Mouse (Mus musculus): Measurements from ENCODE around the gene Cdh6.

The Cdh6 gene

DNA sequence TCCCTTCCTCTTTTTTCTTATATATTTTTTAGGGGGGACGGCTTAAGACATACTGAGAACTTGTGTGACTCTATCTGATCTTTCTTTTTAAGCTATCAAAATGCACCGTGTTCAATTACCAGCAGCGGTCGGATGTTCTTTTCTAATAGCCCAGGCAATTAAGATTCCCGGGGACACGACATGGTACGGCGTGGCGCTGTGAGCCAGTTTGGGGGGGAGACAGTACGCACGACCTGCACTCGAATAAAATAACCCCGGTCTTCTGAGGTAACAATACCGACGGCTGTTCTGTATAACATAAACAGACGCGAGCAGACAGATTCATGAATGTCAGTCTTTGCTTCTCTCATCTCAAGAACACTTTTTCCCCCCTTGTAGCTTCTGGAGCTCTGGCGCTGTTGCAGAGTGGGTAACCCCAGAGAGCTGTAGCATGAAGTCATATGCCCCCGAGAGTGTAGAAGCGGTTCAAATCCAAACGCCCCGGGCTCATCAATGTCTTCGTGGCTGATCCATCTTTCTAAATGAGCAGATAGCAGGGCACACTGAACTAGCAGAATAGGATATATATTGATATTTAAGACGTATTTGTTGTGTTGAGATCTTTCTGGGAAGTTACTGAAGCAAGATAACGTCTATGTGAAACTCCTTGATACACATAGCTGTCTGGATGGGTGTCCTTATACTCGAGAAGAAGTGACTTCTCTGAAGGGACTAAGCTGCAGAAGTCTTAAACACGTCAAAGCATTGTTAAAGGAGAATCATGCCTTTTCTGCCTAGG lies 554 bp upstream of the Cdh6 start:
- TF ChIP-seq GATA4 (IDR thresholded peaks at IDR 0.05; ENCODE audit: insufficient replicate concordance, low read length): no peak

DNA sequence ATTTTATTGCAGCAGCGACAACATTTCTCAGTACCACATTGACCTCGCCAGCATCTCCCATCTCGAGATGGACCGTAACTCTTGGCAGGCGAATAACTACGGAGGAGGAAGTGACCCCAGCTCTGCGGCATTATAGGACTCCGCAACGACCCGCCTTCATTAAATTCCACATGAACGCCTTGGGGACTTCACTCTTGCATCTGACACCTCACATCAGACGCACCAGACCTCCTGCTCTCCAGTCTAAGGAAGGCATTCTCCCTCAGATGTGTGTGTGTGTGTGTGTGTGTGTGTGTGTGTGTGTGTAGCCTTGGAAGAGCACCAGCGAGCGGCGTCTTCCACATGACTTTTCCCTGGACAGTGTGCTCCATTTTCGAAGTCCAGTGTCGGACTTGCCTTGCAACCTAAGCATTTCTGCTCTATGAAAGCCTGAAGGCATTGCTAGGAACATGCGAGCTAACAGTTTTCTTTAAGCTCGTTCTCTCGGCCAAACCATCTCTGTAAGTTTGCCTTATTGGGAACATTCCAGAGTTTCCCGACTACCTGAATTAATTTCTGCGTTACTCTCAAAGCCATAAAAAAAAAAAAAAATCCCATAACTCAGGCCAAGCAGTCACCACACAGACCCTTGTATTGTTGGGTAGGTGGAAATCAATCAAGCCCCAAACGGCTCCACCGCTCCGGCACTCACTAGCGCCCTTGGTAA lies 957 bp downstream of the Cdh6 start:
- TF ChIP-seq GATA4 (IDR thresholded peaks at IDR 0.05; ENCODE audit: insufficient replicate concordance, low read length): no peak

GRCm38 (mm10) chr15:13171486-13172364 lies 1.8 kb downstream of the Cdh6 start:
- no peak for TF ChIP-seq GATA4 (IDR thresholded peaks at IDR 0.05; ENCODE audit: insufficient replicate concordance, low read length)

- no peak for TF ChIP-seq GATA4 (IDR thresholded peaks at IDR 0.05; ENCODE audit: insufficient replicate concordance, low read length)
Measured at GRCm38 (mm10) chr15:13165094-13165885, 8.2 kb downstream of the Cdh6 start.

DNA sequence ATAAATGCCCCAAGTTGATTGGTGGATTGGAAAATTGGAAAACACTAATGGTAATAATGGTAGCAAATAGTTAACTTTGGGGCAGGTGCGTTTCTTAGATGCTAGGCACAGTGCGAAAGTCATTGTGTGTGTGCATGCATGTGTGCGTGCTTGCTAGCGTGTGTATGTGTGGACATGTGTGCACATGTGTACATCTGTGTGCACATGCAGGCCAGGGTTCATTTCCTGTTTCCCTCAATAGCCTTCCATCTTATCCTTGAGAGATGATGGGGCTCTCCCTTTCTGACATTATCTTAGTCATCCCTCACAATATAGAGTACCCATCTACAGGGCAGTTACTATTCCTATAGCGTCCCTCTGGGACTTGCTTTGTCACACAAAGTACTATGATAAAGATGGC lies 17.7 kb downstream of the Cdh6 start:
- no peak for TF ChIP-seq GATA4 (IDR thresholded peaks at IDR 0.05; ENCODE audit: insufficient replicate concordance, low read length)

GRCm38 (mm10) chr15:13155418-13155817 lies 18.1 kb downstream of the Cdh6 start:
- TF ChIP-seq GATA4 (IDR thresholded peaks at IDR 0.05; ENCODE audit: insufficient replicate concordance, low read length): no peak

DNA sequence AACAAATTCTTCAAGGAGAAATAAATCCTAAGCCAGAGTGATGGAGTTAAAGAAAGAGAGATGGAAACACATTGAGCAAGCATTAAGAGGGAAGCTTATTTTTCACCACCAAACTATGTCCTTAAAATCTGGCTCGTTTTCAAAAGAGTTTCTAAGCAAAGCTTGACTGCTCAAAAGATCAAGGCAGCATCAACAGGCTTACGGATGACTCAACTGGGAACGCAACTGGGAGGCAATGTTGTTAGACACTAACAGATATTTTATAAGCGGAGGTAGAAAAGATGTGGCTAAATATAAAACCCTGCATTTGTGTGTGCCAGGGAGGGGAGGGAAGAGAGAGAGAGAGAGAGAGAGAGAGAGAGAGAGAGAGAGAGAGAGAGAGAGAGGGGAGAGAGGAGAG lies 31.5 kb downstream of the Cdh6 start:
- TF ChIP-seq GATA4 (IDR thresholded peaks at IDR 0.05; ENCODE audit: insufficient replicate concordance, low read length): no peak

GRCm38 (mm10) chr15:13139662-13140061 lies 33.8 kb downstream of the Cdh6 start:
- TF ChIP-seq GATA4 (IDR thresholded peaks at IDR 0.05; ENCODE audit: insufficient replicate concordance, low read length): no peak

GRCm38 (mm10) chr15:13137166-13137565 lies 36.3 kb downstream of the Cdh6 start:
- no peak for TF ChIP-seq GATA4 (IDR thresholded peaks at IDR 0.05; ENCODE audit: insufficient replicate concordance, low read length)

DNA sequence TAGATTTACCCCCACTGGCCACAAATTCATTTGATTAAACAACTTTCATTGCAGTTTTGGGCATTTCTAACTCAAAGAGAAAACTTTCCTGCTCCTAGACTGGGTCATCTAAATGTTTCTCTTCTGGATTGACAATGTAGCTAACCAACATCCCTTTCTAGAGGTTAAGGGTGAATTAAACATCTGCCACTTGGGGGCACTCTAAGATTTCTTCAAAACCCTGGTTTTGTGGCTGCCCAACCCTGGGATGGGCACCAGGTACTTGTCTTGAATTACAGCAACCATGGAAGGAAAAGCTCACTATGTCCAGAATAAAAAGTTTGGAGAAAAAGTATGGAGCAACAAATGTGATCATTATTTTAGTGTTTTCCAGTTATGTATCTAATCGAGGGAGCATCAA lies 39.4 kb downstream of the Cdh6 start:
- no peak for TF ChIP-seq GATA4 (IDR thresholded peaks at IDR 0.05; ENCODE audit: insufficient replicate concordance, low read length)

DNA sequence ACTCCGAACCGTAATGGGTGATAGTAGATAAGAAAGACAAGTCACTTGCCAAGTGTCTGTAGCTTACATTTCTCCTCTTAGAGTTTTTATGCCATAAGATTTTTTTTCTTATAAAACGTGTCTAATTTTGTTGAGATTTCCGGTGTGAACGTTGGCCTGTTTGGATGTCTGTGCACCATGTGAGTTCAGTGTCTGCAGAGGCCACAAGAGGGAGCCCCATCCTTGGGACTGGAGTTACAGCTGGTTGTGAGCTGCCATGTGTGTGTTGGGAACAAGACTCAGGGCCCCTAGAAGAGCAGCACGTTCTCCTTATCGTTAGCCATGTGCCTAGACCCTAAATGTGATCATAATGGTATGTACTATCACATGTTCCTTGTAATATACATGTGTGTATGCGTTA lies 40.1 kb downstream of the Cdh6 start:
- no peak for TF ChIP-seq GATA4 (IDR thresholded peaks at IDR 0.05; ENCODE audit: insufficient replicate concordance, low read length)

DNA sequence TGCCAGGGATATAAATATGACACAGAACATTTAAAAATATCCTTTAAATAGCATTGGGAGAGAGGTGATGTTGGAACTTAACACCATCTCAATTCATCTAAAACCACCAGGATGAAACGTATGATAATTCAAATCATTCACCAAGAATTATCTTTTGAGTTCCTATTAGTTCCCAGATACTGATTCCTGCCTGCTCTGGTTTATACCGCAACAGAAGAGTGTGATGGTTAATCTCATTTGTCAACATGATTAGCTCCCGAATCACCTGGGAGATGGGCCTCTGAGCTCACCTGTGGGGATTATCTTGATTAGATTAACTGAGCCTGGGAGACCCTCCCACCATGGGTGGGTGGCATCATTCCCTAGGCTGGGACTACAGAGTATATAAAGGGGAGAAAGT lies 41.0 kb downstream of the Cdh6 start:
- TF ChIP-seq GATA4 (IDR thresholded peaks at IDR 0.05; ENCODE audit: insufficient replicate concordance, low read length): no peak

GRCm38 (mm10) chr15:13130246-13130645 lies 43.2 kb downstream of the Cdh6 start:
- TF ChIP-seq GATA4 (IDR thresholded peaks at IDR 0.05; ENCODE audit: insufficient replicate concordance, low read length): no peak

GRCm38 (mm10) chr15:13100341-13100740 lies 73.1 kb downstream of the Cdh6 start:
- TF ChIP-seq GATA4 (IDR thresholded peaks at IDR 0.05; ENCODE audit: insufficient replicate concordance, low read length): no peak

DNA sequence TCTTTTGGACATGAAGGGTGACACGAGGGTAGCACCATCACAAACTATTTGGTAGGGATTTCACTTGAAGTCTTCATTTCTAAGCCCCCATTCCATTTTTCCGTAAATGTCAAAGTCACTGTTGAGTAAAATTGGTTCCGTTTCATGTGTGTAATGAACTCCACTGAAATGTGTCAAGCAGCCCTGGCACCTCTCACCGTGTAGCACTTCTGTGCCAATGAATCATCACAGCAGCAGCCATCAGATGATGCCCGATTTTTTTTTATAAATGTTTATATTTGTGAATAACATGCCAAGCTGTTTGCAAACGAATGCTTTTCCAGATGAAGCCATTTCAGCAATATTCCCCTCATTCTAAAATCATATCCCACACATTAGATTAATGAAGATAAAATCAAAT lies 75.6 kb downstream of the Cdh6 start:
- TF ChIP-seq GATA4 (IDR thresholded peaks at IDR 0.05; ENCODE audit: insufficient replicate concordance, low read length): no peak
